Mouse (Mus musculus) inflammation-experienced regulatory T-cells (primary cell): Measurements from ENCODE around the gene Timd4. TPM values are rescaled to one million over a fixed set of nuclear protein-coding genes. Genes with fewer than 3 reads are reported as not detected.

Experiments used
- polyA plus RNA-seq, 2 experiments: library from polyadenylated mRNA; unstranded; fragments of 100-300 nt; shearing (Covaris generic); gene quantifications; one replicate each; pipeline ENCODE4 v1.2.1; 2017

Gene Timd4
- polyA plus RNA-seq: under 1 TPM; 0.28 to 0.51 TPM

GRCm38 (mm10) chr11:46810511-46810910 lies at the start of gene Timd4:
Gene Timd4 (plus strand): TSS chr11:46810800.

Other genes starting within 250 kb of the Timd4 start
- gene BC053393, start 239.3 kb upstream of the Timd4 start, polyA plus RNA-seq: not detected
- gene Dppa1, start 181.5 kb upstream of the Timd4 start, polyA plus RNA-seq: under 1 TPM; 0.12 to 0.28 TPM
- gene Timd2, start 103.7 kb upstream of the Timd4 start, polyA plus RNA-seq: under 1 TPM in 1 of 2 experiments, not detected in 1; 0.76 TPM
- gene Havcr1, start 75.7 kb upstream of the Timd4 start, polyA plus RNA-seq: not detected